Mouse (Mus musculus): ENCODE measurements around the gene Hus1b.
A peak's percentile ranks its signal among the peaks of the same experiment; 100 is the strongest.

Hus1b gene

DNA sequence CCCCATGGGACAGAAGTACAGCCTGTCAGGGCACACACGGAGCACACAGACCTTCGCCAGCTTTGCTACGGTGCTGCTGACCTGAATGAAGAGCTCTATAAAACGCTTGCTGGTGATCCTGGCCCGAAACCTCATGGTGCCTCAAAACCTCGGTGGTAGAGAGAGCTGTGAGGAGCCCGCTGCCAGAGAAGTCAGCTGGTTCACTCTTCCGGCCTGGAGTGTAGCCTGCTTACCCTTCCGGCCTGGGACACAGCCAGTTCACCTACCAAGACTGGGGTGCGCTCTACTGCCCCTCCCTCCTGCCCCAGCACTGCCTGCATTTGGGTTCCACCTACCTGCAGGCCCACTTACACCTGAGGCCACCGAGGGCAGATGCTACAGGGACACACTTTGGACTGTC lies at the start of gene Hus1b:
Gene Hus1b, minus strand, starts transcription at position 220 of the 400 bp plus-strand sequence.
- no peak for DNase-seq

DNA sequence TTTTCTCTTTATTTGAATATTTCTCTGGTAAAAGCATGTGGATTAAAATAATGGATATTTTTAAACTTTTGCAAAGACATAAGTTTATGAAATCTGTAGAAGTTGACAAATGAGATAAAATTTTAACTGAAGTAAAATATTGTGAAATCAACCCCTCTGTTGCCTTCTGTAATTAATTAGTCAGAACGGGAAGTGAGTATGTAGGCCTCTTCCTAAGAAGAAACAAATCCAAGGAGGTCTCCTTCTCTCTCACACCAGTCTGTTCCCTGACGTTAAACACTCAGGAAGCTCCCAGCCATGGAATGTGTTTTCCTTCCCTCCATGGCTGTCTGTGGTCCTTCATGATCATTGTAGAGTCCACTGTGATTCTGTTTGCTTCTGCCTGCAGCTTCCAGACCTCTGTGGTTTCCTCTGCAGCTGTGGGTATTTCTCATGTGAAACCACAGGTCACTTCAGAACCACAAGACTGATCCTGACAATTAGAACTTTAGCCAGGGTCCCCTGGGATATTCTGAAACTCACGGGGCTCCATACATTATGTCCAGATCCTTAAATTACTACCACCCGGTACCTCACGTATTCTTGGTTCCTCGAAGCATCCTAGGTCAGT lies 46.8 kb upstream of the Hus1b start:
- no peak for DNase-seq

GRCm38 (mm10) chr13:30993819-30994218 lies 46.3 kb upstream of the Hus1b start:
- peak; percentile 30 for DNase-seq

GRCm38 (mm10) chr13:30990233-30990632 lies 42.7 kb upstream of the Hus1b start:
- no peak for DNase-seq

GRCm38 (mm10) chr13:30989710-30990109 lies 42.2 kb upstream of the Hus1b start:
- DNase-seq: no peak

- DNase-seq: no peak
These were observed 40.1 kb upstream of the Hus1b start for GRCm38 (mm10) chr13:30987686-30988085.

DNA sequence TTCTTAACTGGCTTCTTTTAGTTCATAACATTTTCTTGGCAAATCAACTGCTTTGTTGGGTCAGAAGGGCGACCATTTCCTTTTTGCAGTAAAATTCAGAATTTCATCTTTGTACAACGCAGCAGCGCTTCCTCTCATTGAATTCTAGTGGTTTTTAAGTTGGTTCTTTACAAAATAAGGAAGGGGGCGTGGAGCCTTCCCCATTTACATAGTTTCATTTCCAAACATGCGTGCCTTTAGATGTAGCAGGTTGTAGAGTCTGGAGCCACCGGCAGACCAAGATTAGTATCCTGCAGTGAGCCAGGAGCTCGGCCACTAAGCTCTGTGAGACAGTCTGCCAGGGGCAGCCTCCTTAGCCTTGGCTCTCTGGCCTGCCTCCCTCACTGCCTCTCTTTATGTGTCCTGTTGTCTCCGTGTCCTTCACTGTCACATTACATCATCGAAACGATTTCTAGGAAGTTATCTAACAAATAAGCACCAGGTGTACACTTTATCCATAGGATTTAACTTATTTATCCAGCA lies 39.4 kb upstream of the Hus1b start:
- DNase-seq: no peak

DNA sequence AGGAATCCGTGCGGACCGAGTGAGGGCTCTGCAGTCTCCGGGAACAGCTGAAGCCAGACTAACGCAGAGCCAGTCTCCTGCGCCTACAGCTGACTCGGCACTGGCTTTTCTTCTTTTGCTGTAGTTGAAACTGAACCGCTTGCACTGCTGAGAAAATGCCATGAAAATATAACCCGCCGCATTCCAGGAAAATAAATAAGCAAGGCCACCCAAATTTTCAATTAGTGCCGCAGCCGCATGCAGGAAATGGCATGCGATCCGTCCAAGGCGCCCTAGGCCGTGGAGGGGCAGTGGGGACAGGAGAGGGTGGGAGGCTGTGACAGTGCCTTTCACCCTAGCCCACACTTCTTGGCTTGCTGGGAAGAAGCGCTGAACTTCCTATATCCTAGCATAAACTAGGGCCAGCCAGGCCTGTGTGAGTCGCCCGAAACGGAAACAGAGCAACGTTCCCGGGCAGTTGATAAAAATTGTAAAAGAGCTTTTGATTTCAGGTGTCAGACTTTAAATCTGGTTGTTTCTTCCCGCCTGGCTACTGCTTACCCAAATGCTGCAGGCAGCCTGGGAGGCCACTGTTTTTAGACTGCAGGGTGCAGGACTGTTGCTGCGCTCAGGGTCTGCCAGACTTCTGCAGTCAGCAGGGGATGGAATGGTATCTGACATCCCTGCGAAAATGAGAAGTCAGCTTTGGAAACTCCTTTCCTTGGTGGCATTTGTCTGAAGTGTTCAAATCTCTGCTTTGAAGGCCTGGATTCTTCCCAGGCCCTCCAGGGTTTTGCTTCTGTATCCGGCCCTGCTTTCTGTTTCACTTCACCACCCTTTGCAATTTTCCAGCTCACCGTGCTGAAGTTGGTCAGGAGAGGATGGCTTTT lies 38.3 kb upstream of the Hus1b start:
- DNase-seq: peak; percentile 17

- no peak for DNase-seq
These were observed 37.7 kb upstream of the Hus1b start for GRCm38 (mm10) chr13:30985275-30985597.

GRCm38 (mm10) chr13:30981666-30982065 lies 34.1 kb upstream of the Hus1b start:
- DNase-seq: peak; percentile 28

DNA sequence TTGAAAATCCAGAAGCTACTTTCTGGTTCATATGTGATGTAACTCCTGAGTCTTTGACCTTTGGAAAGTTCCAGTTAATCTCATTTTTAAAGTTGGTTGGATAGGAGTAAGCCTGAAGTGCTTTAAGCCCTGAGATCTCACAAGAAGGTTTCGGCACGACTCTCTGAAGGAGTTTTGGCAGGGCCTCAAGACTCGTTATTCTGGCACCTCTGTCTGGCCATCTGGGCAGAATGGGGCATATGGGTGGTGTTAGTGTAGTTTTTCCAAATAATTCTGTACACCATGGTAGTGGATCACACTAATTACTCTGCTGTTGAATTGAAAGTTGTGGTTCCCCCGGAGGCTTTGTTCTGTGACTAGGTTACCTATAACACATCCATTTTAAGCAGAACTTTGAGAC lies 30.7 kb upstream of the Hus1b start:
- no peak for DNase-seq

GRCm38 (mm10) chr13:30976536-30977084 lies 29.1 kb upstream of the Hus1b start:
- no peak for DNase-seq

GRCm38 (mm10) chr13:30974247-30974630 lies 26.7 kb upstream of the Hus1b start:
- DNase-seq: peak; percentile 15

DNA sequence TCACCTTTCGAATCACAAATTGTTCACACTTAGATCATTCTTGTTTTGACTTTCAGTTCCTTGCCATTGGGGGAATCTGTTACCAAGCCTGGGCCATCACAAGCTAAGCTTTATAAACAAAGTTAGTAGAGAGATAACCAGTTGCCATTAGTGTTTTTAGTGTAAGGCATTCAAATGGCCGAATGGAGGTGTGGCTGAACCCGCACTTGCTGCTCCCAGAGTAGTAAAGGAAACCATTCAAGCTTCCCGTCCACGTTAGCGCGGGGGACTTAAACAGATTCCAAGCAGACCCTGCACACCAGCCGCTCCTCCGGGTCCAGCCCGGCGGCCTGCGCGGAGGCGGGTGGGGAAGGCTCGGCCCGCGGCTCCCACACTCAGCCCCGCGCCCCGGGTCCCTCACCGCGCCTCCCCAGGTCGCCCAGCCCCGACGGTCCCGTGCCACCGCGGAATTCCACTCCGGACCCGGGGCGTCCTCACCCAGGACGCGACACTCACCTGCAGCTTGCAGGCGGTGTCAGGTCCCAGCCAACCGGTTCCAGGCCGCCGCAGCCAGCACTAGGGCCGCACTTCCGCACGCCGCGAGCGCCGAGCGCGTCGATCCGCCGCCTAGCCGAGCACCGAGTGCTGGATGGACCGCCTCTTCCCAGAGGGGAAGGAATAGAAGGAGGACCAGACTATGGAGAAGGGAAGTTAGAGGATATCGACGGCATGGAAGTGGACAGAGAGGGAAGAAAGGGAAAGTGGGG lies 26.1 kb upstream of the Hus1b start, which contains the start of the genes Exoc2 and Gm5447:
Gene Exoc2, minus strand, starts transcription at position 593 of the 746 bp plus-strand sequence.
Gene Gm5447, plus strand, starts transcription at position 704 of the 746 bp plus-strand sequence.
- DNase-seq: peak; percentile 80

DNA sequence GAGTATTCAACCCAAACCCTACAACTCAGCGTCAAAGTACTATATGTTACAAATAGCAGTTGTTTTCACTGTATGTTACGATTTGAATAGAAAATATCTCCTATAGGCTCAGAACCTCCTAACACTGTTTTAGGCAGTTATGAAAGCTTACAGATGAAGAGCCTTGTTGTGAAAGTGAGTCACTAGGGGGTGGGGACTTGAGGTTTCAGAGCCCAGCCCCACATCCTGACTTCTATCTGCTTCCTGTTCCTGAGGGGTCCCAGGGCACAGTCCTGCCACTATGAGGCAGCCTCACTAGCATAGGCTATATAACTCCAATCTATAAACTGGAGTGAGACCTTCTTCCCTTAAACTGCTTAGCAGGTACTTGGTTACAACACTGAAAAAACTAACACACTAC lies 24.5 kb upstream of the Hus1b start:
- DNase-seq: no peak

DNA sequence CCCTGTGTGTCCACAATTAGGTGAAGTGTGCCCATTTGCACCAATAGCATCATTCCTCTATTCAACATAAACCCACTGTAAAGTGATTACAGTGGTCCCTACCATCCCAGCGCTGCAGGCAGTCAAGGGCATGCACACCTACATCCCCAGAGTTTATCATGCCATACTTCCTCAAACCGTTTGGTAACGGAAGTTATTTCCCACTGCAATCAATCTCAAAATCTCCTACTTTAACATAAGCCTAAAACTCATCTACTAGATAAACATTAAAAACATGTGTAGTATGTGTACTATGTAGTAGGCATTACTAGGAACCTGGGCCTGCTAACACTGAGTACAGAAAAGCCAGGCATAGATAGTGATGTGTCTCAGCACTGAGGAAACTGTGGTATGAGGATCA lies 23.5 kb upstream of the Hus1b start:
- no peak for DNase-seq

DNA sequence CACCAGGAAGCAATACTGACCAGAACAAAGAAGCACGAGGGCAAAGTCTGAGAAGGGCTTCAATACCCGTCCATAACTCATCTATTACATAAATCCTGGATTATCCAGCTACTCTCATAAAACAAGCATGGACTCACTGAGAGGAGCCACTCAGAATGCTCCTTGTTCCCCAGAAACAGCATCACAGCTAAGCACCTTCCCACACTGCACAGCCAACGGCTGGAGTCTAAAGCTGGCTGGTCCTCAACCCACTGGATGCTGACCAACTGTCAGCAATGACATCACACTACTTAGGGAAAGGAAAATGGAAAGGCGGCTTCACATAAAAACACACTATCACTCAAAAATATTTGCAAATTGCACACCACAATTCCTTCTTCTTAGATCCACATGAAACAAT lies 20.8 kb upstream of the Hus1b start:
- DNase-seq: no peak

DNA sequence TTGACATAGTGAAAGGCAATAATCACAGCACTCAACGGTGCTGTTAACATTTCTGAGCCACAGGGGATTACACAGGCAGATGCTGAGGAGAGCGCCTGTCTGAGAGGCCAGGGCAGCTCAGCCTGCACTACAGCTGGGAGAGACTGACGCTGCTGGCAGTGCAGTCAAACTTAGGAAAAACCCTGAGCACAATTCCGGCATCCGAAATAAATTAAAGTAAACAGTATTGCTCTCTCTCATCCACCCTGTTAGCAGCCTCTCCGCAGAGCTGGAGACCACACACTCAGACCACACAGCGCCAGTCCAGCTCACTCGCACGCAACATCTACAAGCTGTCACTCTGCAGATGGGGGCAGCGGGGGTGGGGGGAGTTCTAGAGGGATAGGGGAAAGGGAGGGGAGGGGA lies 18.9 kb upstream of the Hus1b start:
- DNase-seq: no peak

GRCm38 (mm10) chr13:30961932-30962331 lies 14.4 kb upstream of the Hus1b start:
- DNase-seq: no peak

DNA sequence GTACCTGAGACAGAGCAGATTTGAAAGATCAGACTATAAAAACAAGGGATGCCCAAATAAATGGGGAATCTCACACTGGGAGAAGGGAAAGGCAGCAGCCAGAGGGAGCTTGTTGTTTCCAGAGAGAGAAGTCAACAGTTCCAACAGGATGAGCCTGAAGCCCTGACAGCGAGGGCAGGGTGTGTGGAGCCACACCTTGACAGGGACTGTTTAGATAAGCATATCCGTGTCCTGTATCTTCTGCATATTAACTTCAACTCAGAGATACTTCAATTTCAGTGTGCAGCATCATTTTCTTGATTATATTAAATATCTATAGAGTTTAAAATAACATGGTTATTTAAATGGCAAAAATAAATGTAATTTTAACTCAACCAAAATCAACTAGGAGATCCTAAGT lies 13.2 kb upstream of the Hus1b start:
- no peak for DNase-seq

- DNase-seq: no peak
These were observed 6.0 kb upstream of the Hus1b start for GRCm38 (mm10) chr13:30953580-30953979.

- DNase-seq: no peak
These were observed 4.5 kb upstream of the Hus1b start for GRCm38 (mm10) chr13:30952044-30952443.

- DNase-seq: no peak
These were observed 1.6 kb upstream of the Hus1b start for GRCm38 (mm10) chr13:30949181-30949580.
